Mouse (Mus musculus) E14TG2a.4 (cell line): ENCODE results near the gene Nbeal1.

Source experiments
- H3K27me3 ChIP-seq: 2 replicates; pipeline ENCODE4 v1.6.1; 2014; ENCODE audit warnings: low read length, control low read depth; ENCODE audit not compliant: insufficient read depth
- H3K36me3 ChIP-seq: 2 replicates; pipeline ENCODE4 v1.6.1; 2014; ENCODE audit warnings: low read length, control low read depth; ENCODE audit not compliant: insufficient read depth
- H3K4me1 ChIP-seq: replicated peaks from 2 replicates; pipeline ENCODE4 v1.6.1; 2014; ENCODE audit warnings: low read depth, low read length, control low read depth
- H3K4me3 ChIP-seq: replicated peaks from 2 replicates; pipeline ENCODE4 v1.5.1; 2014; ENCODE audit warnings: mild to moderate bottlenecking, low read length
- H3K9me3 ChIP-seq: 2 replicates; pipeline ENCODE4 v1.6.1; 2014; ENCODE audit warnings: low read length, control low read depth
- CTCF ChIP-seq: conservative IDR thresholded peaks from 2 replicates; pipeline ENCODE4 v1.5.1; 2014; ENCODE audit warnings: low read length
- NANOG ChIP-seq: IDR thresholded peaks from 2 replicates; pipeline ENCODE4 v1.6.1; 2014; ENCODE audit warnings: borderline replicate concordance, low read length, mixed read lengths
- POU5F1 ChIP-seq: IDR thresholded peaks from 2 replicates; pipeline ENCODE4 v1.6.1; 2014; ENCODE audit warnings: low read length, borderline replicate concordance

Nbeal1 gene

GRCm38 (mm10) chr1:60352786-60353185 lies 172.4 kb downstream of the Nbeal1 start:
- Histone ChIP-seq H3K9me3 (peaks cover 61% of the 10 kb centered on the region), H3K4me3 (no peak overlapping the region), H3K36me3 (peaks cover 59% of the 10 kb centered on the region), H3K4me1 (peaks cover 6% of the 10 kb centered on the region; the same call in 1 of the 2 replicates), H3K27me3 (no peaks in the 10 kb centered on the region)
- TF ChIP-seq CTCF (no peak), NANOG (no peak), POU5F1 (no peak)

GRCm38 (mm10) chr1:60361626-60362025 lies 181.2 kb downstream of the Nbeal1 start:
- H3K4me1 ChIP-seq: peaks cover 10% of the 10 kb centered on the region
- peaks cover 45% of the 10 kb centered on the region for H3K36me3 ChIP-seq
- TF ChIP-seq CTCF (no peak), NANOG (no peak), POU5F1 (no peak)
- H3K27me3 ChIP-seq: no peaks in the 10 kb centered on the region
- H3K4me3 ChIP-seq: no peak overlapping the region
- no peaks in the 10 kb centered on the region for H3K9me3 ChIP-seq

- H3K4me3 ChIP-seq: no peak overlapping the region
- no peaks in the 10 kb centered on the region for H3K4me1 ChIP-seq
- TF ChIP-seq CTCF: no peak
- TF ChIP-seq POU5F1: no peak
- TF ChIP-seq NANOG: no peak
- peaks cover 77% of the 10 kb centered on the region for H3K36me3 ChIP-seq
- H3K9me3 ChIP-seq: peaks cover 17% of the 10 kb centered on the region
- no peaks in the 10 kb centered on the region for H3K27me3 ChIP-seq
Observed at GRCm38 (mm10) chr1:60376556-60376955, 196.2 kb downstream of the Nbeal1 start.

GRCm38 (mm10) chr1:60381910-60382309 lies 201.5 kb downstream of the Nbeal1 start:
- no peak overlapping the region for H3K4me3 ChIP-seq
- TF ChIP-seq NANOG (no peak), POU5F1 (no peak), CTCF (no peak)
- H3K9me3 ChIP-seq: no peaks in the 10 kb centered on the region
- no peaks in the 10 kb centered on the region for H3K4me1 ChIP-seq
- no peaks in the 10 kb centered on the region for H3K27me3 ChIP-seq
- H3K36me3 ChIP-seq: peaks cover 57% of the 10 kb centered on the region
